ENCODE assay signal across 1 mouse cellular context in the genomic region with DNA sequence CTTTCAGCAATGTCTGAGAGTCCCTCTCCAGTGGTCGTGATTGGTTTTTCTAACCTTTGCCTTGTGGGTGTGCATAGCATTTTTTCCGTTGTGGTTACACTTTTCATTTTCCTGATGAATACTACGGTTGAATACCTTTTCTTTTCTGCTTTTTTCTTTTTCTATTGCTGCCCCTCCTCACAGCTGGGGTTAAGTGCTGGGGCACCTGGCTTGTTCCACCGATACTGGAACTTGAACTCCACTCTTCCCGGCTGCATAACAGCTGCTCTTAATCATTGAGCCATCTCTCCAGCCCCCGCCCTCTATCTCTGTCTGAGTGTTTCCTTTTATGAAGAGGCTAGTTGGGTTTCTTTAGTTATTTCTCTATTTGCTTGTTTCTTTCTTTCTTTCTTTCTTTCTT.
TF ChIP-seq lines count a peak whose summit lies in the region.

No protein-coding gene starts in this region.

TF ChIP-seq in myocyte, 11 proteins besides CTCF, POLR2A, EP300 and RAD21:
- TF ChIP-seq SRF (IDR thresholded peaks at IDR 0.05; ENCODE audit: control insufficient read depth, insufficient read length, low read depth) (no peak), TCF3 (IDR thresholded peaks at IDR 0.05; ENCODE audit: insufficient read length, low read depth) (no peak), MAX (IDR thresholded peaks at IDR 0.05; ENCODE audit: low read depth) (no peak), TCF12 (IDR thresholded peaks at IDR 0.05; ENCODE audit: insufficient read depth, poor library complexity, severe bottlenecking) (peak; percentile 78), POLR2AphosphoS2 (IDR thresholded peaks at IDR 0.05; ENCODE audit: insufficient read length, low read depth) (no peak), MYOG (IDR thresholded peaks at IDR 0.05; ENCODE audit: control insufficient read depth in 1 of 3, insufficient read depth in 1 of 3, insufficient read length in 2 of 3, low read depth in 2 of 3) (peak; percentile 27 to 75 (median 72)), USF1 (IDR thresholded peaks at IDR 0.05; ENCODE audit: low read depth) (no peak), MYOD1 (IDR thresholded peaks at IDR 0.05; ENCODE audit: control insufficient read depth in 1 of 3, insufficient read length in 2 of 3, low read depth in 2 of 3) (peak in 2 of 3 experiments; percentile 80 to 83), REST (IDR thresholded peaks at IDR 0.05; ENCODE audit: insufficient read depth, insufficient read length) (no peak), CEBPB (IDR thresholded peaks at IDR 0.05; ENCODE audit: insufficient read depth, poor library complexity, severe bottlenecking) (no peak), E2F4 (IDR thresholded peaks at IDR 0.05; ENCODE audit: insufficient read depth) (no peak)
TF ChIP-seq in myocyte: peak in this region for 3.
